Mouse (Mus musculus): Measurements from ENCODE around the gene Hoxd11.

The Hoxd11 gene

DNA sequence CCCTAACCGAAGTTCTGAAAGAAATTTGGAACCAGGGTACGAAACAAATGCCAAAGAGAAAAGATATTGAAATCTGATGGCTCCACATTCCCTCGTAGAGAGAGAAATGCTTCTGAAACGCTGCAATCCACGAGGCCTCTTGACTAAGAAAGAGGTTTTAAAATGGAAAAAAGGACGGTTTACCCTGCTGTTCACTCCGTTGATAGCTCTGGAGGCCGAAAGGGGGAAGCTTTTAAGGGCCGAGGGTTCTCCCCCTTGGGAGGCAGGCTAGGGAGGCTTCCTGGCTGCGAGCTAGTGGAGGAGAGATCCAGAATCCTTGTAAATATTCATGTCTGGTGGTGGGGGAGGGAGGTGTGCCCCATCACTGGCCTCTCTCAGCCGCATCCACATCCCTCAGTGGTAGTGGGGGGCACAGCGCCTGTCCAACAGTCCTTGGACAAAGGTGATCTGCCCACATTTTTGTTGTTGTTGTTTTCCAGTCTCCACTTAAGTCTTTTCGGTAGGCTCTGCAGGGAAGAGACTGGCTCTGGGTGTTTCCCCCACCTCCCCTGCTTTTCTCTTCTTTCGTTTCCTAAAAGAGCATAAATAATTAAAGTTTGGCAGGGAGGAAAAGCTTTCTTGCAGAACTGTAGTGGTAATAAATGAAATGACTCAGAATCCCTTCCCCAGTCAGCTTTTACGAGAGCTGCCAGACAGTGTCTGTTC, at the start of gene Hoxd11:
Hoxd11 (plus strand) TSS at position 667 of the 705 bp plus-strand sequence.
- DNase-seq (ENCODE audit: low spot score) = no peak

DNA sequence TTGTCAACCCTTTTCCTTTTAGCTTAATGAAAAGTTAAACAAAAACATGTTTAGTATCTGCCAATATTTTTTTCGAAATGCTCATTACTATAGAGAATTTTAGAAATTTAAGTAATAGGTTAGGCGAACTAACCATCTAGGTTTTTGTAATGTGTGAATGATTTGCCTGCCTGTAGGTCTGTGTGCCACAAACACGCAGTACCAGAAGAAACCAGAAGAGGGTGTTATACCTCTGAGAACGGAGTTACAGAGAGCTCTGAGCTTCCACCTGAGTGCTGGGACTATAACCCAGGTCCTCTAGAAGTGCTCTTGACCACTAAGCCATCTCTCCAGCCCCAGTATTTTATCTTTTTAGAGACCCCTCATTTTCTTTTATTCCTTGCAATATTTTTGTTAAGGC, 43.9 kb upstream of the Hoxd11 start:
- DNase-seq (ENCODE audit: low spot score) = no peak

DNA sequence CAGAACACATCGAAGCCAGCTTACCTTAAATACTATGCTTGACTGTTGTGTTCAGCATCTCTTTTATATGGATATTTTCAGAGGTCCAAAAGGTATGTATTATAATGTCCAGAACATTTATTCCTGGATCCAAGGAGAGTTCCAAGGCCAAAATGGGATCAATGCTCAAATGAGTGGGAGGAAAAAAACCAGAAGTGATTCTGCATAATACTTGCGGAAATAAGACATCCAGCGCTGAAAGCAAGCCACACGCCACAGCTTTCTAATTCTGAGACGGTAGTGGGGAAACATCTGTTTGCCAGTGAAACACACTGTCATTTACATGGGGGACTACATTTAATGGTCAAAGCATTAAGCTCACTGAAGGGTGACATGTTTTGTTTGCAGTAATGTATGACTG, 36.9 kb upstream of the Hoxd11 start:
- no peak for DNase-seq (ENCODE audit: low spot score)

DNA sequence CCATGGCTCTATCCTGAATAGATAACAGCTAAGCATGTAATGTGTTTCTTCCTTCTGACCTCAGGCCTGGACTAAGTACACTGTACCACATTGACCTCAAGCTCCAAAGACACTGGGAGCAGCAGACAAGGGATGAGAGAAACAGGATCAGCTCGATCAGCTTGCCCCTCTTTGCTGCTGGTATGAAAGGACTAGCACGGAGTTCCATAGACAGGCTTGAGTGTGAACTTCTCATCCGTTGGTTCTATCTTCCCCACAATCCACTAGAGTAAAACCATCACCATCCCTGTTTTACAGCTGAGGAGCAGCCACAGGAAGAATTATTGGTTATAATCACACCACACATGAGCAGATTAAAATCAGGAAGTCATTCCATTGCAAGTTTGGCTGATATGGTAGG, 33.7 kb upstream of the Hoxd11 start:
- no peak for DNase-seq (ENCODE audit: low spot score)

DNA sequence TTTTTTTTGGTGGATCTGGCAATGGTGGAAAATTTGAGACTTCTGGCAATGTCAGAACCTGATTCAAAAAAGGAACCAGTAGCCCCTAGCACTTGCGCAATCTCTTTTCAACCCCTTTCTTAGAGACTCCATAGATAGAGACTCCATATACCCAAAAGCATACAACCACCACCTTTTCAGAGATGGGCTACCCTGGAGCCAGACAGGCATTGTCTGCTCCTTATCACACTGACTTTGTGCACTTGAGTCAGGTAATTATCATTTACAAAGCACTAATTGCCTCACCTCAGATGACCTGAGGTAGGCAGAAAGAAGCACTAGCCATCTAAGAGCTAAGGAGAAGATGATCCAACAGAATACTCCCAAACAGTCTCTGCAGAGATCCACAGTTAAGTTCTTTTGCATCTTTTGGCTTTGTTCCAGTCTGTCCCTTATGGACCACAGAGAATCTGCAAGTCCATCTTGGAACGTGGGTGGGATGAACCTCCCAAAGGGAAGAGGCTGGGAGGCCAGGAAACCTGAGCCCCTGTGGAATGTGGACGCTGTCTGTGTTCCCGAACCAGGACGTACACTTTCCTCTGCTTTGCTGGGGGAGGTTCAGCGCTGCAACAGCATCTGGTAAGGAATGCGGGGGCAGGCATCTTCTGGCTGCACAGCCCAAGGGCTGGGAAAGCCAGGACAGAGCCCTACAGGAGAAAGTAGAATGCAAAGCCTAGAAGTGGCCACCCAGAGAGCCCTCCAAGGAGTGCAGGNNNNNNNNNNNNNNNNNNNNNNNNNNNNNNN, 32.1 kb upstream of the Hoxd11 start:
- no peak for DNase-seq (ENCODE audit: low spot score)

DNA sequence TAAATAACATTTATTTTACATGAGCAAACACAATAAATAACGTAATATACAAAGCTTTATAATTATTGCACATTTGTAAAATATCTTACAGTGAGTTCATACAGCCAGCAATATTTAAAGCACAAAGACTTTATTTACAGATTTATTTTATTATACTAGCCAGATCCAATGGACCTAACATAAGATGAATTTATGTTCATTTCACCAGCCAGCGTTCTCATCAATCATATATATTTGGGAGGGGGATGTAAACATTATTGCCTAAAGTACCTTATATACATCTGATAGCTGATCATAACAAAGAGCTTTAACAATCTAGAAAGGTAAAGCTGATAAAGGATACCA, 26.4 kb upstream of the Hoxd11 start:
- no peak for DNase-seq (ENCODE audit: low spot score)

DNA sequence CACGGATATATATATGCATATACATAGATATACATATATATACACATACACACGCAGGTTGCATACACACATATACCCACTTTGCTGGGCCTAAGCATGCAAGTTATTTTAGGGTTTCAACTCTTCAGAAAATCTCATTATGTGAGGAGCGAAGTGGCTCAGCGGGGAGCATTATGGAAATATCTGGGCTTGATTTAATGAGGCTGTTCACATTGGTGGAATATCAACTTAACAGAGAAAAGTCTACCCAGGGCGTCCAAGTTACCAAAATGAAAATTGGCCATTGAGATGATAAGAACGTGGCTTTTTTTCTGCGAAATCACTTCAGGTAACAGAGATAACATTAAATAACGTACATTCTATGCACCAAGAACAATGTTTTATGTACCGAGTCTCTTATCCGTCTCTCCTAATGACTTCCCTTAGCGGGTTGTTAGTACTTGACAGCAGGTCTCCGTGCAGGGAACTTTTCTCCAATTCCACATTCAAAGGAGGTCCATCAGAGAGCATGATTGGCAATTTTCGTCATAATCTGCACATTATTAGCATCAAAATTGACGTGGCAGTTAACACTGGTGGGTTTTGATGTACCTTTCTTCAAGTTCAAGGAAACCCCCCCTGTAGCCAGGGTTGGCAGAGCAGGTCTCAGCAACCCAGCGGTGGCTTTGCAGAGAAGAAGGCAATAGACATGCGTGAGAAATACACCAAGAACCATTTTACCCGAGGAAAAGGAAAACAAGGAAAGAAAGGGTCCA, 25.4 kb upstream of the Hoxd11 start:
- no peak for DNase-seq (ENCODE audit: low spot score)

DNA sequence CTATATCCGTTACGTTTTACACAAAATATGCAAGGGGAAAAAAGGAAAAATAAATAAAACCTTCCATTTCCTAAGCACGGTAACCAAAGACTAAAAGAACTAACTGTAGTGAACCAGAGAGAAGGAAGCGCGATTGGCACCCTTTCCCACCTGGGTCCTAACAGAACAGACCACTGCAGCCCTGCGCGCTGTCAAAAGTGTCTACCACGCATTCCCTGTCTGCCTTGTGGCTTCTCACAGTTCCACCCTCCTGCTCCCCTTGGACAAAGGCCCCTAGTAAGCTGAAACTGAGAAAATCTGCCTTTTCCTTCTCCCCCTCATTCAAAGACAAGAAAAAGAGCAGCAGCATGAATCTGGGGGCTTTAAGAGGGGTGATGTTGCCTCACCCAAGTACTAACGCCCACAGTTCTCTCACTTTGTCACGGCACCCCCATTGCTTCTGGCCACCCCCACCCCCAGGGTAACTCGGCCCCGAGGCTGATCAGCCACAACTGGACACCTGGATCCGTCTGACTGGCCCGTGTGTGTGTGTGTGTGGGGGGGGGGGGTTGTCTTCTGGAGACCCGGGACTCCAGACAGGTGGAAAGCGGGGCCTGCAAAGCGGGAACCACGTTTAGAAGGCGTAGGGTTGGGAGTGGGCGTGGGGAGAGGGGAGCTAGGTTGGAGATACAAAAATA, 24.5 kb upstream of the Hoxd11 start:
- DNase-seq (ENCODE audit: low spot score) = no peak

DNA sequence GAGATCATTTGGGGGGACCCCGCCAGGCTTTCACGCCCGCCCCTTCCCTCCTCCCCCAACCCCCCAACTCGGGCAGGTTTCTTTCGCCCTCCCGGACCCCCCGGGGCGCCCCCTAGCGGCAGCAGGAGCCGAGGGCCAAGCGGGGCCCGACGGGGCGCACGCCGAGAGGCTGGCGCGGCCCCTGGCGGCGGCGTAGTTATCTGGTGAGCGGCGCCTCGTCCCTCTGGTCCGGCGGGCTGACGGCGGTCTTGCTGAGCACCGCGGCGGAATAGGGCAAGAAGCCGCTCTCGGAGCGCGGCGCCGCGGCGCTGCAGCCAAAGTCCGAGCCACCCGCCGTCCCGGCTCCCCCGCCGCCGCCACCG, 24.0 kb upstream of the Hoxd11 start:
- DNase-seq (ENCODE audit: low spot score) = peak; percentile 83

DNA sequence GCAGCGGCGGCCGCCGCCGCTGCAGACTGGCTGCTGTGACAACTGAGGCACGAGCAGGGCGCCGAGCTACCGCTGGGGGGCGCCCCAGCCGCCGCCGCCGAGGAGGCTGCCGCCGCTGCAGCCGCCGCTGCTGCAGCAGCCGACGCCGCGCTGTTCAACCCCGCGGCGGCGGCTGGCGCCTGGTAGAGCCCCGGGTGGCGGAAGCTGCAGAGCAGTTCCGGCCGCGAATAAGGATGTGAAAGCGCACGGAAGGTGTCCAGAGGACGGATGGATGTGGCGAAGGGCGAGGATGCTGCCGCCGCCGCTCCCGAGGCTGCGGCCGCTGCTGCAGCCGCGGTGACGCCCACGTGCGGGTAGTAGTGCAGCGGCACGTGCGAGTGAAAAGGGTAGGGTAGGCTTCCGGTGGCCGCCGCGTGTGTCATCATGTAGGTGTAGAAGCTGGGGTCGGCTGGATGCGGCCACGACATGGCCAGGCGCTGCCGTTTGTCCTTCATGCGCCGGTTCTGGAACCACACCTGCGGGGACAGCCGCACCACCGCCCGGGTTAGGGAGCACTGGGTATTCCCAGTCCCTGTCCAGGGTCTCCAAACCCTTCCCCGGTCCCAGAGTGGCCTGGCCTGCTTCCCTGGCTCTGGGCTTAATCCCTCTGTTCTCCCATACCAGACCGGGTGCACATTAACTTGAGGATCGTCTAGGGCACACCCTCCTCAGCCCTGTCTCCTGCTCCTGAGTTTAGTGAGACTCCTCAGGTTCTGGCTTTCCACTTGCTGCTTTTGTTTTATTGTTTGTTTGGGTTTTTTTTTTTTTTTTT, 23.3 kb upstream of the Hoxd11 start:
- peak; percentile 60 for DNase-seq (ENCODE audit: low spot score)

DNA sequence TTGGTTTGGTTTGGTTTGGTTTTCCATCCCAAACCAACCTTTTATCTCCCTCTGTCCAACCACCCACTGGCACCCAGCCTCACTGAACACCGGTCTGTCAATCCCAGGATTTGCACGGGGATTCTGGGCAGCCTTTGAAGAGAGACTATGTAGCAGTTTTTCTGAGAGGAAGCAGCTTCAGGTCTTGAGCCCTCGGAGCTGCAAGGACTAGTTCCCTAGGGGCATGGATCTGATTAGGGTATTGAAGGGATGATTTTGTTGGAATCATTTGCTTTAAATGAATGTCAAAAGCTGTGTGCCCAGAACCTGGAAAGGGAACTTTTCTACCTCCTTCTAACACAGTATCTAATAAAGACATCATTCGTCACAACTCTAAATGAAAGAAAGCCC, 22.7 kb upstream of the Hoxd11 start:
- no peak for DNase-seq (ENCODE audit: low spot score)

DNA sequence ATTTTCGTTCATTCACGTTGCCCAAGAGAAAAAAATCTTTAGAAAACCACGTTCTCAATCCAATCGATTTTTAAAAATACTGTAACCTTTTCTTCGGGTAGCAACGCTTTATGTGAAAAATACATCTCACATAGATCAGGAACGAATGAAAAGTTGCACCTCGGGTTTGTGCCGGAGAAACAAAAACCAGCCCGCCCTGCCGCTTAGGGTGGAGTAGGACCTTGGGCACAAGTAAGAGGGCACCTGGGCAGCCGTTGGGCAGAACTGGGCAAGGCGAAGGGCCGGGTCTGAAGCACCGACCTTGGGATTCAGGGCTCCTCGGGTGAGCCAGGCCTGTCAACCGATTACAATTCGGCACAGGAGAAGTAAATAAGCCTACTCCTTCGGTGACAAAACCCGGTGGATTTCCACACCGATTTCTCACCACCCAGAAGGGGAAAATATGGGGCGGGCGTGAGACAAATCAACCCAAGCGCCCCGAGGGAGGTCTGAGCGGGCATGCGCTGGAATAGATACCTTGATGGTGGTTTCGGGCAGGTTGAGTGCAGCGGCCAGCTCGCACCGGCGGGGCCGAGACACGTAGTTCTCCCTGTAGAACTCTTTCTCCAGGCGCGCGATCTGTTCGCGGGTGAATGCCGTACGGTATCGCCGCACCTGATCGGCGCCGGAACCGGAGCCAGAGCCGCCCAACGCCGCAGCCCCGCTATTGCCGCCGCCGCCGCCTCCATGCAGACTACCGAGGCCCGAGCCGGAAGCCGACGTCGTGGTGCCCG, 21.9 kb upstream of the Hoxd11 start:
- no peak for DNase-seq (ENCODE audit: low spot score)

DNA sequence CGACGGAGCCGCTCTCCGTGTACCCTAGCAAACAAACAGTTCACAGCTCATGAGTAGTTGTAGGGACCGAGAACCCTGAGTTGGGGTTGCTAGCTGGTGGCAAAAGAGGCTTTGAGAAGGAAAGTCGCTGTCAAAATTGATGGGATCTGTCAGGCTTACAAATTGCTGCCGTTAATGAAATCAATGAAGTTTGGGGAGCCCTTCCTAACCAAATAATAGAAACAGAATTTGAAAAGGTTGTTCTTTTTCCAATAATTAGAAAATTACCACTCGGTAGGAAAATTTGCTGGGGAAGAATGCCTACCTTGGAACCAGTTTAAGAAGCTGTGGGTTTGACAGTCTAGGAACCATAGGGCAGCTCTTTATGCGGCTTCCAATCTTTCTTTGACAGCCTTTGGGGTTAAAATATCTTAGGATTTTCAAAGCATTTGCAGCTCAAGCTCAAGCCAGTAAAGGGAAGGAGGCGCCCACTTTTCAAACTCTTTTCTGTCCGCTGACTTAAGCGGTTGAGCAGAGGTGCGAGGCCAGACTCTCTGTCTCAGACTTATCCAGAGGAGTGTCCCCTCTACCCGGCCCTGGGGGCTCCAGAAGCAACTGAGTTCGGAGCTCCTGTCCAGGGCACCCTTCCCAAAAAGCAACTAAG, 21.2 kb upstream of the Hoxd11 start:
- DNase-seq (ENCODE audit: low spot score) = no peak

DNA sequence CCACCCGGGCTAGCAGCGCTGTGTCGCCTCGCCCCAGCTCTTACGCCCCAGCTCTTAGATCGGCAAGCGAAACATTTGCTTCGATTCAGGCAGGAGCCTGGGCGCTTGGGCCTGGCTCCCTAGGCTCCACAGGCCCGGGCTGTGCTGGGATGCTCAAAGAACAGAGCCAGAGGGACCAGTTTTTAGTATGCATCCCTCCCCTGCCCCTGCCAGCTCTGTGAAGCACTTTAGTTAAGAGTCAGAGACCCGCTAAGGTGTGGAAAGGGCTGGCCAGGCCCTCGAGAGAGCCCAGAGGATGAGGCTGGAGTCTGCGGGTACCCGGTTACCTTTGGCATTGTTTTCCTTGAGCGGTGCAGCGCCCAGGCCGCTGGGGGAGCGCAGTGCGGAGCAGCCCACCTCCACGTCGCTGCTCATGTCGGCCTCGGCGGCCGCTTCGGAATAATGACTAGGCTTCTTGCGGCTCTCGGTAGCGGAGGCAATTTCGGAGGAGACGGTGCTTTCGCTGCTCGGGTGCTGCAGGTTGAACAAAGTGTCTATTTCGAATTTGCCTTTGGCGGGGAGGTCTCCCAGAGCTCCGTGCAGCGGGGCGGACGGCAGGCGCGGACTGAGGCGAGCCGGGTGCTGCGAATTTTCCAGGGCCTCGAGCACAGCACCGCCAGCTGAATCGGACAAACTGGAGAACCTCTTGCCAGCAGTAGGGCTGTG, 20.5 kb upstream of the Hoxd11 start:
- no peak for DNase-seq (ENCODE audit: low spot score)

DNA sequence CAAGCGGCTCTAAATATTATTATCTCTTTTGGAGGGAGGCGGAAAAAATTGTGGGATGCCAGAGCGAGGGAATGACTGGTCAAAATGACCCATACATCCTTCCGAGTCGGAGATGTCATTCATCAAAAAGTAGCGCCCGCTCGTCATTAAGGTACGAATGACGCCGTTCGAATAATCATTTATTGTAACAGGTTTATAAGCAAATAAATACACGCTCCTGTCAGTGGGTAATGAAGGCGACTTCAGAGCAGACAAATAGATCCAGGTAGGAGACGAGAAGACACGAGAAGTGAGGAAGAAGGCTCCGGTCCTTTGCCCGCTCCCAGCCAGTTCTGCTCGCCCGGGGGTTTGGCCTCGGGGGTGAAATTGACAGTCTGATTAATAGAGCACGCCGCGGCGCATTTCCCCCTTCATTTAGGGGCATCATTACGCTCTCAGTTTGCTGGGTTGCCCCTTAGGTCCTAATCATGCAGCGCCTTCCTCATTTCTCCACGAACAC, 19.8 kb upstream of the Hoxd11 start, which contains the start of gene Evx2:
Evx2 (minus strand) TSS at position 51 of the 499 bp plus-strand sequence.
- DNase-seq (ENCODE audit: low spot score) = no peak

DNA sequence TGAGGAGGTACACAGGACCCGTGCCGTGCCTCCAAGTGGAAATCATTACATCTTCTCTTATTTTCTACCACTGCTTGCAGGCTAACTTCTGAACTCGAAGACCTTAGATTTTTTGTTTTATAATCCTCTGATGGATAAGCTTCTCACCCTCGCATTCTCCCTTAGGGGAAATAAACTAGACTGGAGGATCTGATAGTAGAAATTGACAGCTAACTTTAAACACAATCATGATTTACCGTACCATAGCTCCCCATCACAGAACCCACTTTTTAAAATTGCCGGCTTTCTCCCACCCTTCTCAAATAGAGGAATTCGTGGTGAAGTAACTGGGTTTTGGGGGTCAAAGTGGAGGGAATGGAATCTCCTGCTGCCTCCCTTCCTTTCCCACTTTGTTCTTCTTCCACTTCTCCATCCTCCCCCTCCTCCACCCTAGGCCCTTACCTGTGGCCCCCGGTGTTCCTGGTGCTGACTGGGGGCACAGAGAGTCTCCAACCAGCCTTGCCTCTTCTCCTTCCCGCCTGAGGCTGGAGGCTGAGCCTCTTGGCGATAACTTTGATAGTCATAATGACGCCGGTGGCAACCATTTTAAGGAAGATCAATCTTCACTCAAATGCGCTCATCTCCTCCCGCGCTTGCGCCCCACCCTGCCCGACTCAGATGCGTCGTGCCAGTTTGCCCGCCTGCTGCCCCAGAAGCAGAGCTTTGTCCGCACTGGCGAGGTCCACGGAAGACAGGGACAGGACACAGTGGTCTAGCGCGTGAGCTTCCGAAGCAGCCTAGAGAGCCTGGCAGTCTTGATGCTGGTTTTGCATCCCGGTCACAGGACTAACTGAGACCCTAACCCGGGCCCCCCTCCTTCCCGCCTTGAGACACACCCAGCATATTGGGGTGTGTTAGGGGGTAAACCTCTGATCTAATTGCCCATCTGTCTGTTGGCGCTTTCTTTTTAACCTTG, 18.7 kb upstream of the Hoxd11 start:
- DNase-seq (ENCODE audit: low spot score) = no peak

DNA sequence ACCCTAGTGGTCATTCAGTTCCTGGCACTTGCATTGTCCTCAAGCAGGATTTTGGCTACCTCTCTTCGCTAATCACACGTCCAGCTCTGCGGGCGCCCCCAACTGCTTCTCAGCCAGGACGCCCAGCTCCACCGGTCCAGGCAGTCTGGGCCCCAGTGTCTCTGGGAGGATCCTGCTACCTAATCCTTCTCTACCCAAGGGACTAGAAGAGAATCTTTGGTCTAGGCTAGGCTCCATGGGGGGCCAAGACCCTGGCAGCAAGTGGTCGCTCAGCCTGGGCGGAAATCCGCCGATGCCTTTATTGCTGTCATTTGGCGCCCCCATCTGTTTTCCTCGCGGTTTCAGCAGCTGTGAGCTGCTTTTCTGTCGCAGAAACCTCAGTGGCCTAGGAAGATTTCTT, 17.7 kb upstream of the Hoxd11 start:
- peak; percentile 65 for DNase-seq (ENCODE audit: low spot score)

DNA sequence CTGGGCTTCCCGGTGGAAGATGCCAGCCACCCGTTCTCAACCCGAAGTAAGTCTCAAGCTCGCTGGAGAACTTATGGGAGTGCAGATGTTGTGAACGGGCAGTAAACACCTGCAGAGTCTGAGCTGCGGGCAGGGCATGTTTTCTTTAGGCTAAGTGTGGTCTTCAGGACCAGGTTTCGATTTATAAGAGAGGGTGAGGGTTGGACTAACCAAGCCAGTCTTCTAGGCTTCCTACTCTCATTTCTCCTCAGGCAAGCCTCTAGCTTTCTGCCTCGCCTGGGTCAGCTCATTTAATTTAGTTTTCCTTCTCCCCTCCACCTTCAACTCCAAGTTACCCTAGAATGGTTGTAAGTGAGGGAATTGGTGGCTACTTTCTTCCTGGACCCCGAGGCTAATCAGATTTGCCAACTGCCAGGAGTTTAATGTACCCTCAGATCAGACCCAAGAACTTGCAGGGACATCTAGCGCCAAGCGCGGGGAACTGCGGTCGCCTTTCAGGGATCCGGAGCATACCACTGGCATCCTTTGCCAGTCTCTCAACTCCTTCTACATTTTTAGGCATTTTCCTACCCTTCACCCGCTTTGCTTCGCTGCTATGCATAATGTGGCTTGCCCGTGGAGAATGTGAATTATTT, 15.9 kb upstream of the Hoxd11 start:
- DNase-seq (ENCODE audit: low spot score) = peak; percentile 65
